Mouse (Mus musculus): ENCODE data around the gene Olfr1474. TPM values are rescaled to one million over a fixed set of nuclear protein-coding genes. Genes with fewer than 3 reads are reported as not detected.
"Not testable (repeated sequence)": the region's sequence is repeated elsewhere in the genome, so short reads cannot be mapped to it uniquely, and the experiment has no call there.

Olfr1474 gene
- total RNA-seq (2017), result not detected in 2 replicates

DNA sequence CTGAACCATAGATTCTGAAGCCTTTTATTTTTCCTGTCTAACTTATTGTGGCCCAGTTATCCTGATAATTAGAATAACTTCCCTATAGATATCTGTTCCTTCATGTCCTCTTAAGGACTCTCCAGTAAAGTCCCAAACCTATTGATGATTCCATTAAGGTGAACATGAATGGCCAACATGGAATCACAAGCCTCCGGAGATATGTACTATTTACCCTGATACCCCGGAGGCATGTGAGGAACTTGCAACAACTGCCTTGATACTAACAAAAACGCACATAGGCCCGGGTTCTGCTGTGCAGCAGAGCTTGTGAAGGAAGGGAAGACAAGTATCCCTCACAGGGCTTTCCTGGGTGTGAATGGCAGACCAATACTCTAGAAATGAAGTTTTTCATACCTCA is at the start of gene Olfr1474:
Gene Olfr1474, plus strand, starts transcription at position 301 of the 400 bp plus-strand sequence.
- not testable (repeated sequence) for ATAC-seq (replicated peaks in 1 of 2; ENCODE audit: insufficient read depth in 1 of 2, low FRiP score in 2 of 2, low TSS enrichment in 1 of 2, low read depth in 1 of 2, poor library complexity in 2 of 2, severe bottlenecking in 2 of 2)

- not testable (repeated sequence) for ATAC-seq (replicated peaks in 1 of 2; ENCODE audit: insufficient read depth in 1 of 2, low FRiP score in 2 of 2, low TSS enrichment in 1 of 2, low read depth in 1 of 2, poor library complexity in 2 of 2, severe bottlenecking in 2 of 2)
These were observed 26.3 kb upstream of the Olfr1474 start, which contains the start of gene Olfr1471 for GRCm38 (mm10) chr19:13443109-13443508. TSS of gene Olfr1471 (plus strand) at chr19:13443409.

DNA sequence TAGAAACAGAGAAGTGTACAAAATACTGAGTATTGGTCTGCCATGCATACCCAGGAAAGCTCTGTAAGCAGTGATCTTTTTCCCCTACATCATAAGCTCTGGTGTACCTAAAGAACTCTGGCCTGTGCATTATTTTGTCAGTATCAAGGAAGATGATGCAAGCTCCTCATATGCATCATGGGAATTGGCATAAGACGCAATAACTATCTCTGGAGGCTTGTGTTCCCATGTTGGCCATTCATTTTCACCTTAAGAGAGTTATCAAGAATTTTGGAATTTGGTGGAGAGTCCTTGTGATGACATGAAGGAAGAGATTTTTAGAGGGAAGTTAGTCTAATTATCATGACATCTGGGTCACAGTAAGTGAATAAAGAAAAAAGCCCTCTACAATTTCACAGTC is 13.4 kb upstream of the Olfr1474 start, which contains the start of gene Olfr1472:
Gene Olfr1472, minus strand, starts transcription at position 101 of the 400 bp plus-strand sequence.
- no peak for ATAC-seq (replicated peaks in 1 of 2; ENCODE audit: insufficient read depth in 1 of 2, low FRiP score in 2 of 2, low TSS enrichment in 1 of 2, low read depth in 1 of 2, poor library complexity in 2 of 2, severe bottlenecking in 2 of 2)

GRCm38 (mm10) chr19:13480096-13480495 is 10.7 kb downstream of the Olfr1474 start, which contains the start of gene Olfr1475:
TSS of gene Olfr1475 (minus strand) at chr19:13480196.
- no peak for ATAC-seq (replicated peaks in 1 of 2; ENCODE audit: insufficient read depth in 1 of 2, low FRiP score in 2 of 2, low TSS enrichment in 1 of 2, low read depth in 1 of 2, poor library complexity in 2 of 2, severe bottlenecking in 2 of 2)

- no peak for ATAC-seq (replicated peaks in 1 of 2; ENCODE audit: insufficient read depth in 1 of 2, low FRiP score in 2 of 2, low TSS enrichment in 1 of 2, low read depth in 1 of 2, poor library complexity in 2 of 2, severe bottlenecking in 2 of 2)
These were observed 30.9 kb downstream of the Olfr1474 start, which contains the start of gene Olfr1477 for GRCm38 (mm10) chr19:13500246-13500645. TSS of gene Olfr1477 (plus strand) at chr19:13500546.

Other genes with a start within 250 kb of the Olfr1474 start
- gene Olfr1463, start 238.2 kb upstream of the Olfr1474 start, total RNA-seq (2017), result not detected in 2 replicates
- not detected in 2 replicates for gene Olfr1465, start 154.0 kb upstream of the Olfr1474 start, total RNA-seq (2017)
- not detected in 2 replicates for gene Olfr1466, start 130.7 kb upstream of the Olfr1474 start, total RNA-seq (2017)
- gene Olfr1467, start 107.3 kb upstream of the Olfr1474 start, total RNA-seq (2017), result not detected in 2 replicates
- gene Olfr1469, start 61.7 kb upstream of the Olfr1474 start, total RNA-seq (2017), result not detected in 2 replicates
- gene Olfr1471, start 26.2 kb upstream of the Olfr1474 start, total RNA-seq (2017), result not detected in 2 replicates
- not detected in 2 replicates for gene Olfr1472, start 13.5 kb upstream of the Olfr1474 start, total RNA-seq (2017)
- gene Olfr1475, start 10.6 kb downstream of the Olfr1474 start, total RNA-seq (2017), result not detected in 2 replicates
- not detected in 2 replicates for gene Olfr1477, start 31.0 kb downstream of the Olfr1474 start, total RNA-seq (2017)
- not detected in 2 replicates for gene Olfr1480, start 58.3 kb downstream of the Olfr1474 start, total RNA-seq (2017)
- gene Olfr1484, start 113.9 kb downstream of the Olfr1474 start, total RNA-seq (2017), result not detected in 2 replicates
- gene Olfr1487, start 147.8 kb downstream of the Olfr1474 start, total RNA-seq (2017), result not detected in 2 replicates
- gene Olfr1489, start 162.1 kb downstream of the Olfr1474 start, total RNA-seq (2017), result not detected in 2 replicates
- gene Olfr1490, start 181.5 kb downstream of the Olfr1474 start, total RNA-seq (2017), result not detected in 2 replicates
- gene Olfr1491, start 227.7 kb downstream of the Olfr1474 start, total RNA-seq (2017), result not detected in 2 replicates

Data from hematopoietic stem cell, adult 5-6 weeks (primary cell).